28 mouse cellular contexts compared by ENCODE assay signal in genomic region chr7:83571077-83571476, GRCm38 (mm10). TPM values are rescaled to one million over a fixed set of nuclear protein-coding genes. Genes with fewer than 3 reads are reported as not detected.
DNase-seq lines count a peak whose midpoint lies in the region; ATAC-seq and TF ChIP-seq lines count a peak whose summit lies in the region.
"Had no signal": no experiment of that assay in that cellular context is flagged by ENCODE, and none has a peak within 500 bp of the region (broad histone marks: within the 10 kb centered on the region; RNA-seq: fewer than 3 reads in every experiment).

No protein-coding gene starts in this region.

- H3K27ac ChIP-seq in kidney, postnatal 0 days: no peak overlapping the region
- no peak overlapping the region for H3K27ac ChIP-seq in stomach, embryonic 14.5 days (ENCODE audit: low read length)
- H3K27ac ChIP-seq: embryonic facial prominence, embryonic 10.5 days; embryonic facial prominence, embryonic 15.5 days; forebrain, embryonic 13.5 days; hindbrain, embryonic 14.5 days had no signal

- TF ChIP-seq CTCF in kidney, postnatal 0 days (IDR thresholded peaks at IDR 0.05; ENCODE audit: low read depth): no peak; the same call in 1 of the 2 replicates

- no peaks in the 10 kb centered on the region for H3K27me3 ChIP-seq in kidney, postnatal 0 days (ENCODE audit: insufficient read depth, low read length)
- H3K27me3 ChIP-seq in stomach, embryonic 14.5 days (ENCODE audit: control insufficient read depth, insufficient read depth, low read length): no peaks in the 10 kb centered on the region
- H3K27me3 ChIP-seq: embryonic facial prominence, embryonic 15.5 days; forebrain, embryonic 13.5 days had no signal

- 26% methylated on average over 4 of the region's 4 CpGs for WGBS in kidney, postnatal 0 days
- WGBS in stomach, embryonic 14.5 days: 41% methylated on average over 4 of the region's 4 CpGs

- H3K4me2 ChIP-seq in kidney, postnatal 0 days (ENCODE audit: low read length): no peak overlapping the region; the same call in 1 of the 2 replicates
- no peak overlapping the region for H3K4me2 ChIP-seq in stomach, embryonic 14.5 days (replicated peaks; ENCODE audit: low read depth, low read length)
- H3K4me2 ChIP-seq: embryonic facial prominence, embryonic 15.5 days; forebrain, embryonic 13.5 days; heart, embryonic 11.5 days; hindbrain, embryonic 14.5 days had no signal

- H3K4me3 ChIP-seq in kidney, postnatal 0 days (replicated peaks; ENCODE audit: low read depth, low read length): no peak overlapping the region
- no peak overlapping the region for H3K4me3 ChIP-seq in stomach, embryonic 14.5 days (ENCODE audit: low read depth, low read length)
- H3K4me3 ChIP-seq: embryonic facial prominence, embryonic 10.5 days; embryonic facial prominence, embryonic 15.5 days; forebrain, embryonic 13.5 days had no signal

- H3K9me3 ChIP-seq in kidney, postnatal 0 days (replicated peaks; ENCODE audit: low read length): no peaks in the 10 kb centered on the region
- H3K9me3 ChIP-seq in stomach, embryonic 14.5 days (ENCODE audit: control insufficient read depth, low read depth, low read length): no peaks in the 10 kb centered on the region
- H3K9me3 ChIP-seq: embryonic facial prominence, embryonic 10.5 days; embryonic facial prominence, embryonic 15.5 days; forebrain, embryonic 13.5 days had no signal

- no peak overlapping the region for H3K9ac ChIP-seq in kidney, postnatal 0 days (ENCODE audit: low read depth, low read length)
- no peak overlapping the region for H3K9ac ChIP-seq in stomach, embryonic 14.5 days (replicated peaks; ENCODE audit: low read depth, low read length)
- H3K9ac ChIP-seq: embryonic facial prominence, embryonic 15.5 days; forebrain, embryonic 13.5 days; hindbrain, embryonic 14.5 days had no signal

- peak; percentile 60 for DNase-seq in kidney, postnatal 0 days (ENCODE audit: low spot score)
- no peak for DNase-seq in kidney, postnatal 25 days
- DNase-seq in Muller cell, postnatal 12 days (ENCODE audit: inconsistent ontology term): peak; percentile 18
- DNase-seq in layer of hippocampus, postnatal 10 days (ENCODE audit: low spot score in 2 of 2): no peak
- DNase-seq in embryo, embryonic 11 days: no peak
- DNase-seq: adrenal gland, adult 2 months; adrenal gland, postnatal 36 days; cerebellum, adult 18-20 months; cerebellum, postnatal 10 days; gastrocnemius, postnatal 14 days; heart, postnatal 4 days; kidney, adult 9 months; layer of hippocampus, postnatal 36 days; liver; midbrain, embryonic 14.5 days; right cerebral cortex, postnatal 25 days; thymus, adult 18-20 months; thymus, postnatal 25 days had no signal

- 0 out of 2 replicates have a peak, but pooled peaks cover 10% of the 10 kb centered on the region for H3K4me1 ChIP-seq in kidney, postnatal 0 days (replicated peaks; ENCODE audit: insufficient read depth, low read length)
- peaks cover 12% of the 10 kb centered on the region; the same call in 1 of the 2 replicates for H3K4me1 ChIP-seq in stomach, embryonic 14.5 days (ENCODE audit: control insufficient read depth, insufficient read depth, low read length)
- H3K4me1 ChIP-seq: forebrain, embryonic 13.5 days had no signal

- no peak for ATAC-seq in kidney, postnatal 0 days (replicated peaks; ENCODE audit: low FRiP score, low read depth)
- ATAC-seq in hematopoietic stem cell, adult 5-6 weeks (replicated peaks in 1 of 2; ENCODE audit: insufficient read depth in 1 of 2, low FRiP score in 2 of 2, low TSS enrichment in 1 of 2, low read depth in 1 of 2, poor library complexity in 2 of 2, severe bottlenecking in 2 of 2): peak; percentile 40 to 43
- 0 out of 2 replicates have a peak, but pooled peaks have one; percentile 42 for ATAC-seq in stomach, embryonic 14.5 days (ENCODE audit: insufficient number of reproducible peaks, insufficient read depth, low FRiP score, low read depth)
- ATAC-seq: forebrain, embryonic 13.5 days; intestine, postnatal 0 days had no signal

- no peaks in the 10 kb centered on the region for H3K36me3 ChIP-seq in kidney, postnatal 0 days (ENCODE audit: insufficient read depth, low read length)
- no peaks in the 10 kb centered on the region for H3K36me3 ChIP-seq in stomach, embryonic 14.5 days (ENCODE audit: control insufficient read depth, insufficient read depth, low read length)
- H3K36me3 ChIP-seq: embryonic facial prominence, embryonic 10.5 days; embryonic facial prominence, embryonic 15.5 days had no signal

RNA-seq across cellular contexts. Expression of gene Tmc3, which starts 13.7 kb away (rescaled TPM):
- polyA plus RNA-seq in kidney, postnatal 0 days (2015; fragmentation: Nextera tagmentation; extraction: Ambion mirVana): 1.9 and 2.3 TPM in 2 replicates
- total RNA-seq in hematopoietic stem cell, adult 5-6 weeks (2017): 0.06 and 0.45 TPM in 2 replicates
- 0.29 and 0.56 TPM in 2 replicates for polyA plus RNA-seq in stomach, embryonic 14.5 days (2014; fragmentation: Nextera tagmentation; extraction: Ambion mirVana)
- total RNA-seq in layer of hippocampus, postnatal 10 days (2021): under 1 TPM; 0.18 to 0.55 TPM
- total RNA-seq: MEL had no signal
- polyA plus RNA-seq: lung, embryonic 16.5 days had no signal

Comparison
In these comparisons a context has a peak if more than half of its experiments do, and no peak if none do; other contexts are left out.
1. DNase-seq: peak in kidney, postnatal 0 days (single experiment) and Muller cell, postnatal 12 days (single experiment); none in kidney, postnatal 25 days (0 of 2), layer of hippocampus, postnatal 10 days (0 of 2) and embryo, embryonic 11 days (single experiment).